Mouse (Mus musculus) hindbrain, embryonic 10.5 days (tissue): Measurements from ENCODE around the gene Plcxd2. TPM values are rescaled to one million over a fixed set of nuclear protein-coding genes. Genes with fewer than 3 reads are reported as not detected.
A peak's percentile ranks its signal among the peaks of the same experiment; 100 is the strongest.

Experiments
- DNase-seq: peaks from one replicate; pipeline ENCODE4 v3.0.0-alpha.2; 2017; ENCODE audit warnings: low spot score
- H3K27ac ChIP-seq: fragments of 300-500 bp; sonication (generic); 2 replicates; pipeline ENCODE4 v1.5.1; 2016; ENCODE audit warnings: mild to moderate bottlenecking, moderate library complexity
- H3K27me3 ChIP-seq: fragments of 300-500 bp; sonication (generic); 2 replicates; pipeline ENCODE4 v1.6.1; 2016; ENCODE audit warnings: mild to moderate bottlenecking; ENCODE audit not compliant: poor library complexity, insufficient read depth, severe bottlenecking
- H3K36me3 ChIP-seq: fragments of 300-500 bp; sonication (generic); 2 replicates; pipeline ENCODE4 v1.6.1; 2016; ENCODE audit warnings: mild to moderate bottlenecking, moderate library complexity
- H3K4me1 ChIP-seq: fragments of 300-500 bp; sonication (generic); replicated peaks from 2 replicates; pipeline ENCODE4 v1.6.1; 2016; ENCODE audit warnings: mild to moderate bottlenecking
- H3K4me3 ChIP-seq: fragments of 300-500 bp; sonication (generic); 2 replicates; pipeline ENCODE4 v1.5.1; 2016; ENCODE audit warnings: mild to moderate bottlenecking, moderate library complexity
- H3K9me3 ChIP-seq: fragments of 300-500 bp; sonication (generic); 2 replicates; pipeline ENCODE4 v1.6.1; 2016; ENCODE audit warnings: mild to moderate bottlenecking, moderate library complexity
- WGBS: fragments of 180-500 bp; shearing (Covaris S2); methylation state at CpG from one replicate; pipeline ENCODE4 v1.1.7; 2016; 5-methylcytosine and 5-hydroxymethylcytosine counted together
- polyA plus RNA-seq: library from polyadenylated mRNA; unstranded; fragments of >200 nt; fragmentation: Nextera tagmentation; extraction: Ambion mirVana; gene quantifications from 2 replicates; pipeline ENCODE4 v1.2.1, GENCODE M21; 2016

Plcxd2 gene
- polyA plus RNA-seq, 1 experiment from 2014 or later, result 3.3 TPM

DNA sequence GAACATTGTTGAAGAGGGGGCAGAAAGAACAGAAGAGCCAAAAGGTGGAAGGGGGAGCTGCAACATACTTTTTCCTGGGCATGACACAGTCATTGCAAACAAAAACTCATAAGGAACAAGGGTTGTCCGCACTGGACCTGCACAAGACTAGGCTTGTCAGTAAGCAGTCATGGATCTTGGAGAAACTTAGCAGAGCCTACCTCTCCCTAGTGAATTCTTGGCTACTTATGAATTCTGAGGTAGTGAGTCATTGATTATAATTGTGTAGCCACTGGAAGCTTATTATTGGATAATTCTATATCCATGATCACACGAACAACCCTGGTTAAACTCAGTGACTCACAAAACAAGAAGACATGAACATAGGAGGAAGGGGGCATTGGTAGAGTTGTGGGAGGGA lies 63.7 kb downstream of the Plcxd2 start:
- no peaks in the 10 kb centered on the region for H3K36me3 ChIP-seq
- no peak for DNase-seq
- H3K4me3 ChIP-seq, result no peak overlapping the region
- H3K4me1 ChIP-seq, result 0 out of 2 replicates have a peak, but pooled peaks cover 3% of the 10 kb centered on the region
- WGBS, result 93% methylated on average over 2 of the region's 2 CpGs
- H3K27ac ChIP-seq, result no peak overlapping the region
- no peaks in the 10 kb centered on the region for H3K9me3 ChIP-seq
- no peaks in the 10 kb centered on the region for H3K27me3 ChIP-seq

DNA sequence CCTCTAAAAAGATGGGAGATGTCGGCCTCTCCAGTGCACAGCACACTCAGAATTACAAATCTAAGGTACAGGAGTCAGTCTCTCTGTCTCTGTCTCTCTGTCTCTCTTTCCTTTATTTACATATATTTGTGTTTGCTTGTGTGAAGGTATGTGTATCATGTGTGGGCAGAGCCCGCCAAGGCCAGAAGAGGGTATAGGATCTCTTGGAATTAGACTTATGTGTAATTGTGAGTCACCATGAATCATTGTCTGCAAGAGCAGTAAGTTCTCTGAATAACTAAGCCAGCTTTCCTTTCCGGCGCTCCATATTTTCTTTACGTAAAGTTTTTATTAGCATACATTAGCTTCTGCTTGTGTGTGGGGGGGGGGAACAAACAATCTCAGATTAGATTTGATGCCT lies 64.4 kb downstream of the Plcxd2 start:
- Histone ChIP-seq H3K9me3 (no peaks in the 10 kb centered on the region), H3K4me3 (no peak overlapping the region), H3K36me3 (no peaks in the 10 kb centered on the region), H3K4me1 (0 out of 2 replicates have a peak, but pooled peaks cover 3% of the 10 kb centered on the region), H3K27ac (no peak overlapping the region), H3K27me3 (no peaks in the 10 kb centered on the region)
- 91% methylated on average over 5 of the region's 5 CpGs for WGBS
- DNase-seq, result no peak

DNA sequence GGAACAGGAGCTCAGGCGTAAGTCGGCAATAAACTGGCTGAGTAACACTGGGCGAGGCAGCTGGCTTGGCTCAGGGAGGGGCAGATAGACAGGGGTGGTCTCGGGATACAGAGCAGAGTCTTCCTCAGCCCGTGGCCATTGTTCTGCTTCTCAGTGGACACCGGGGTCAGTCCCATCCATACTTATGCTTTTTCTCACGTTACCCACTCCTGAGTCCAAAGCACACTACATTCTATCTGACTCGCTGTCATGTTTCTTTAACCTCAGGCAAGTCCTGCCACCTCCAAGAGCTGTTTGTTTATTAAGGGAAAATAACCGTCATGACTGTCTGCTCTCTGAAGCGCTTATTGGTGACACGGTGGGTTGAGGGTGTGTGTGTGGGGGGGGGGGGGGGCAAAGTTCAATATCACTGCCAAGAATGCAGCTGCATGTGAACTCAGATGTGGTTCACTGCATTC lies 64.8 kb downstream of the Plcxd2 start:
- no peaks in the 10 kb centered on the region for H3K27me3 ChIP-seq
- 67% methylated on average over 11 of the region's 11 CpGs for WGBS
- no peak overlapping the region for H3K4me3 ChIP-seq
- no peaks in the 10 kb centered on the region for H3K36me3 ChIP-seq
- 0 out of 2 replicates have a peak, but pooled peaks cover 3% of the 10 kb centered on the region for H3K4me1 ChIP-seq
- DNase-seq, result no peak
- no peak overlapping the region for H3K27ac ChIP-seq
- no peaks in the 10 kb centered on the region for H3K9me3 ChIP-seq

DNA sequence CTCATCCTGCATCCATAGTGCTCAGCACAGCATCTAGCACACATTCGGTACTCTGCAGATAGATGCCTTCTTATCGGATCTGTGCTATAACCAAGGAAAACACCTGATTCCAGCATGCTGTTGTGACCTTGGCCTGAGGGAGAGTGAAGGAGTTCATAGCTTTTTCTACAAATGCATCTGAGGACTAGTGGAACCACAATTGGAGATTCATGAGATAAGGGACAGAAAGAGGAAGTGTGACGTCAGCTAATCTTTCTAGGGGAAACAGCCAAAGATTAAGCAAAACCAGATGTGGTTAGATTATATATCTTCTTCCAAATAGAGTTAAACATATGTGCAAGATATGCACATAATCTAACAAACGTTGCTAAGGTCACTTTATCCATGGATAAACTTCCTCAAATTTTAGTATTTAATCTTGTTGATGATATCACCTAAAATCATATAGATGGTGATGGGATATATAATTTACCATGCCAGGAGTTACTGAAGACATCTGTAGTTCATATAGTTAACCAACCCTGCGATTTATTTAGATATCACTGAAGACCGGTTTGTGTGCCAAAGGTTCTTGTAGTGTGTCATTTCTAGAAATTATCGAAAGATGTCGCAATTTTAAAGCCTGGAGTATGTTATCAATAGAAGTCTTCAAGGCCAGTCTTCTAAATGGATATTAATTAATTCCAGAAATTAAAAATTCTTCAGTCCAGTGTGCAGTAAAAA lies 67.7 kb downstream of the Plcxd2 start:
- H3K4me1 ChIP-seq, result 0 out of 2 replicates have a peak, but pooled peaks cover 3% of the 10 kb centered on the region
- no peak overlapping the region for H3K27ac ChIP-seq
- H3K4me3 ChIP-seq, result no peak overlapping the region
- H3K9me3 ChIP-seq, result no peaks in the 10 kb centered on the region
- no peaks in the 10 kb centered on the region for H3K27me3 ChIP-seq
- H3K36me3 ChIP-seq, result no peaks in the 10 kb centered on the region
- no peak for DNase-seq
- 84% methylated on average over 8 of the region's 8 CpGs for WGBS

DNA sequence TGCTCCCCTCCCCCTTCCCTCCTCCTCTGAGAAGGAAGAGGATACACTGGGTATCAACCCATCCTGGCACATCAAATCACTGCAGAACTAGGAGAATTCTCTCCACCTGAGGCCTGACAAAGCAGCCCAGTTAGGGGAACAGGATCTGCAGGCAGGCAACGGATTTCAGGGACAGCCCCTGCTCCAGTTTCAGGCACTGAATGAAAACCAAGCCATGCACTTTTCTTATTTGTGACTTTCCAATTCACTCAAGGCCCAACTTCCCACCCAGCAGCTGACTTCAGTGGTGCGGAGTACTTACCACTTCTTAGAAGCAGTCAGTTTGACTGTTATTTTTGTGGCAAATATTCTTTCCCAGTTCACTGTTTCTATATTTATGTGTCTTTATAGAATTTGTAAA lies 69.3 kb downstream of the Plcxd2 start:
- no peak overlapping the region for H3K27ac ChIP-seq
- 81% methylated on average over 2 of the region's 2 CpGs for WGBS
- DNase-seq, result no peak

DNA sequence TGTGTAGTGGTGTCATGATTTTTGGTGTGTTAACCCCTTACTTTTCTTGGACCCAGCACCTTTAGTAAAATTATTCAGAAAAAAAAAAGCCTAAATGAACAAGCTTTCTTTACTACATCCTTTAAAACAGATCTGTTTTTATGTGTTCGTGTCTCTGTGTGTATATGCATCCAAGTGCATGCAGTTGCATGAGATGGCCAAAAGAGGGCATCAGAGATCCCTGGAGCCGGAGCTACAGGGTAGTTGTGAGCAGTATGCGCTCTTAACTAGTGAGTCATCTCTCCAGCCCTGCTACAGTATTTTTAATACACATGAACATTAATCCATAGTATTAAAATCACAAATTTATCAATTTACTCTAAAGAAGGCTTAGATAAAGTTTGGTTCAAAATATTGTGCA lies 70.6 kb downstream of the Plcxd2 start:
- no peak overlapping the region for H3K27ac ChIP-seq
- H3K36me3 ChIP-seq, result no peaks in the 10 kb centered on the region
- DNase-seq, result no peak
- H3K4me1 ChIP-seq, result peaks cover 6% of the 10 kb centered on the region; the same call in 1 of the 2 replicates
- H3K27me3 ChIP-seq, result no peaks in the 10 kb centered on the region
- no peak overlapping the region for H3K4me3 ChIP-seq
- no peaks in the 10 kb centered on the region for H3K9me3 ChIP-seq
- 91% methylated on average over 3 of the region's 3 CpGs for WGBS

More for the DNA sequence above, 69.3 kb downstream of the Plcxd2 start:
- H3K4me1 ChIP-seq, result peaks cover 9% of the 10 kb centered on the region; the same call in 1 of the 2 replicates
- no peaks in the 10 kb centered on the region for H3K36me3 ChIP-seq
- H3K27me3 ChIP-seq, result no peaks in the 10 kb centered on the region
- no peaks in the 10 kb centered on the region for H3K9me3 ChIP-seq
- no peak overlapping the region for H3K4me3 ChIP-seq

DNA sequence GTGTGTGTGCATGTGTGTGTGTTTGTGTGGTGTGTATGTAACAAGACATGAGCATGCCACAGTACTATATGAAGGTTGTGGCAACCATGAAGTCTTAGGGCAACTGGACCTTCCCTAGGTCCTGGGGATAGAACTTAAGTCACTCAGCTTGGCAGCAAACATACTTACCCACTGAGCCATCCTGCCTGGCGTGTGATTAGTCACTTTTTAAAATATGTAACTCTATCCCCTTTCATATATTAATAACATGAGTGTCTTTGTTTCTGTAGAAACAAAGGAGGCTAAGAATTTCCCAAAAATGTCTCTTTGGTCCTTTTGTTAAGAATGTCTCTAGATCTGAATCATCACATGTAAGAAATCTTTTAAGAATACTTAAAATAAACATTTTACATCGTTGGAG lies 72.6 kb downstream of the Plcxd2 start:
- Histone ChIP-seq H3K9me3 (no peaks in the 10 kb centered on the region), H3K4me3 (no peak overlapping the region), H3K36me3 (no peaks in the 10 kb centered on the region), H3K27ac (no peak overlapping the region), H3K27me3 (no peaks in the 10 kb centered on the region), H3K4me1 (peaks cover 6% of the 10 kb centered on the region; the same call in 1 of the 2 replicates)
- 71% methylated on average over 2 of the region's 2 CpGs for WGBS
- no peak for DNase-seq

DNA sequence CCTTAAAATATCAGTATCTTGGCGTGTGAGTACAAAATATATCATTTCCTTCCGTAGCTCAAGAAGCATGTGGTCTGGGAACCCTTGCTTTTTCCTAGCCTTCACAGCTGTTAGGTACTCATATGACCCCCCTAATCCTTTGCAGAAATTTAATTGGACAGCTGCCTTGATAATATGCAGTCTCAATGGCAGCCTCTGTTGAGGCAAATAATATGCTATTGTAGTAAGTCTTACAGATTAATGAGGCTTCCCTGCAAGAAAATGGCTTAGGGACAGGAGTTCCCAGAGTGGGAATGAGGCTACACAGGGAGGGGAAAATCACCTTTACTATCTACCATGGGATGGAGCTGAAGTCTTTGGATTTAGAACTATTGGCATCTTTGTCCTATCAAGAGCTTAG lies 73.5 kb downstream of the Plcxd2 start:
- no peak overlapping the region for H3K27ac ChIP-seq
- DNase-seq, result no peak
- WGBS, result 76% methylated on average over 2 of the region's 2 CpGs

DNA sequence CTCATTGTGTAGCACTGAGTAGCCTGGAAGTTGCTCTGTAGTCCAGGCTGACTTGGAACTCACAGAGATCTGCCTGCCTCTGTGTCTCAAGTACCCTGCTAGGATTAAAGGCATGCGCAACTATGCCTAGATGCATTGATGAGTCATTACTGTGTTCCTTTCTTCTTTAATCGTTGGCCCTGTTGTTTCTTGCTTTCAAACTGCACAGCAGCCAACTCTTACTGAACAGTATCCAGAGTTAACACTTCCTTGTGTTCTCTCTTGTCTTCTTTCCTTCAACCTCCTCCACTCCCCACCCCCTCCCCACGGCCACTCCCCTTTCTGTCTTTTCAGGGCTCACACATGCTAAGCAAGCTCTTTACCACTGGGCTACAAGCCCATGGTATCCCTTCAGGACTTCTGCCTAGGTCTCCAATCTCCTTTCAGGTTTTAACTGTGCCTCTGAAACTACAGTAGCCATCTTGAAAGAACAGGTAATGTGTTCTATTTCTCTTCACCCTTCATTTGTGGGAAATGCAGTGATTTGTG lies 74.0 kb downstream of the Plcxd2 start:
- no peak for DNase-seq
- H3K27ac ChIP-seq, result peak overlapping the region; percentile 35; the same call in 1 of the 2 replicates
- H3K36me3 ChIP-seq, result no peaks in the 10 kb centered on the region
- H3K9me3 ChIP-seq, result no peaks in the 10 kb centered on the region
- no peaks in the 10 kb centered on the region for H3K27me3 ChIP-seq
- peaks cover 6% of the 10 kb centered on the region; the same call in 1 of the 2 replicates for H3K4me1 ChIP-seq
- 85% methylated on average over 3 of the region's 3 CpGs for WGBS
- no peak overlapping the region for H3K4me3 ChIP-seq

More for the DNA sequence above, 73.5 kb downstream of the Plcxd2 start:
- Histone ChIP-seq H3K36me3 (no peaks in the 10 kb centered on the region), H3K27me3 (no peaks in the 10 kb centered on the region), H3K9me3 (no peaks in the 10 kb centered on the region), H3K4me3 (no peak overlapping the region), H3K4me1 (peaks cover 6% of the 10 kb centered on the region; the same call in 1 of the 2 replicates)

DNA sequence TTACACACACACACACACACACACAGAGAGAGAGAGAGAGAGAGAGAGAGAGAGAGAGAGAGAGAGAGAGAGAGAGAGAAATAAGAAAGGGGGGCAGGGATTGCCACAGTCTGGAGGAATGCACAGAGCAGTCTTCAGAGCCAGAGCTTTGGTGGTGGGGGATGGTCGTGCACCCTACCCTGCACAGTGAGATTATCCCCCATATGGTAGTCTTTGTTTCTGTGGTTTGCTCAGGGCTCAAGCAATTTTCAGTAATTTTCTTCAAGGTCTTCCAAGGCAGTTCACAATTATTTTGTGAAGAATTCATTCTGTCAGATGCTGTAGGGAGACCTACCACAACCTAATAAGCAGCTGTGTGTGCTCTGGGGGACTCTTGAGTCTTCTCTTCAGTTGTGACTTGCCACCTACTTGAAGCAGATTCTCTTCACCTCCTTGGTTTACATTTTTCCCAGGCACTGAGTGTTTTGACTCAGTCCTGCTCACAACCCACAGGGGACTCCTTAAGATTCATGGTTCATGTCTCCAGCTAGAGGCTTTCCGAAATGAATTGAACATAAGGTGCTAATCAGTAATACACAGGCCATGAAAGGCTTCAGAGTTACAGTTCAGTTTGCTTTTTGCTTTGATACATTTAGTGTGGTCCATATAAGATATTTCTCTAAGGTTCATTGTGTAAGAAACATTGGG lies 75.2 kb downstream of the Plcxd2 start:
- Histone ChIP-seq H3K4me1 (peaks cover 6% of the 10 kb centered on the region; the same call in 1 of the 2 replicates), H3K36me3 (no peaks in the 10 kb centered on the region), H3K4me3 (no peak overlapping the region), H3K9me3 (no peaks in the 10 kb centered on the region), H3K27ac (no peak overlapping the region; the same call in 1 of the 2 replicates), H3K27me3 (no peaks in the 10 kb centered on the region)
- DNase-seq, result no peak
- 62% methylated on average over 2 of the region's 2 CpGs for WGBS

DNA sequence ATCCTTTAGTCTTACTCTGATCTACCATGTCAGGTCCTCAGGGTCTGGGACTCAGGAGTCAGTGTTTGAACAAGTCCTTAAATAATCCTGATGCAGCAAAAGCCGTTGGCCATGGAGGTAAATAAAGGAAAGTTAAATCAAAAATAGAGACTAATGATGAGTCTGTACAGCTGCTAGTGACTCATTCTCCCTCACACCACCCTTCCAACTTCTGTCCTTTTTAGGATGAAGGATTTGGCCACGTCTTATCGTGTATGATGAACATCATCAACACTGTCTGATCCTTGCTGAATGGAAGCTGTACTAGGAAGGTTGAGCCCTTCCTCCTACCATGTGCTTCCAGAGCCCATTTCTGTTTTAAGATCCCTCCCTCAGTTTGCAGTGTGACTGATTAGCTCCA lies 79.7 kb downstream of the Plcxd2 start:
- 91% methylated on average over 3 of the region's 3 CpGs for WGBS
- Histone ChIP-seq H3K27ac (no peak overlapping the region), H3K36me3 (no peaks in the 10 kb centered on the region), H3K4me1 (no peaks in the 10 kb centered on the region), H3K4me3 (no peak overlapping the region), H3K27me3 (no peaks in the 10 kb centered on the region), H3K9me3 (no peaks in the 10 kb centered on the region)
- DNase-seq, result no peak

DNA sequence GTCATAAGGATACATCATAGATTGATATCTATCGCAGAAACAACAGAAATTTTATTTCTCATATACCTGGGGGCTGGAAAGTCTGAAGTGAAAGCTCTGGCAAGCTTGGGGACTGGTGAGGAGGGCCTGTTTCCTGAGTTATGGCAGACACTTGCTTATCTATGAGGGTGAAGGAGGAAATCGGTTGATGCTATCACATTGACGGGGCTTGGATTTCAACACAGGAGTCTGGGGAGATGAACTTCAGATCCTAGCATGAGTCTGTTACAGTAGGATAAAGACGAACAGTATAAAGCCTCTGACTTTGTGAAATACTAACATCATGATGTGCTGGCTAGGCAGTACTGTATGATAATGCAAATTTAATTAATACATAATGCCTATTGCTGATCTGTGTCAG lies 81.9 kb downstream of the Plcxd2 start:
- H3K36me3 ChIP-seq, result no peaks in the 10 kb centered on the region
- DNase-seq, result no peak
- H3K4me3 ChIP-seq, result no peak overlapping the region
- no peaks in the 10 kb centered on the region for H3K27me3 ChIP-seq
- H3K9me3 ChIP-seq, result no peaks in the 10 kb centered on the region
- WGBS, result 87% methylated on average over 4 of the region's 4 CpGs
- H3K27ac ChIP-seq, result no peak overlapping the region
- peaks cover 6% of the 10 kb centered on the region; the same call in 1 of the 2 replicates for H3K4me1 ChIP-seq

DNA sequence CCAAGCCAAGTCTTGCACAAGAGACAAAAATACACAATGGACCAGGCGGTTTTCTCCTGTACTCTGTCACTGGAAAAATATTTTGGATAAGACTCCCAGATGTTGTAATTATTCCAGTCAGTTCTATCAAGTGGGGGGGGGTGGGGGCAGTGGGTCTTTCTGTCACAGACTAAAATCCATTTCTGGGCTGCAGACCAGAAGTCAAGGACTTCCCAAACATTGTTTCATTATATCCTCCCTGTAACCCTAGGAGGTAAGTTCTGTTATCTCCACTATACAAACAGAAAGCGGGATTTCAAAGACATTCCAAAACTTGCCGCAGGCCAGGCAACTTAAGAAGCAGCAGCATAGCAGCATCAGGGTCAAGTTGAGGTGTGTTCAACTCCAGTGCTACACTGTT lies 82.4 kb downstream of the Plcxd2 start:
- 61% methylated on average over 3 of the region's 3 CpGs for WGBS
- H3K27ac ChIP-seq, result no peak overlapping the region
- DNase-seq, result no peak

More for the DNA sequence above, 82.4 kb downstream of the Plcxd2 start:
- peaks cover 6% of the 10 kb centered on the region; the same call in 1 of the 2 replicates for H3K4me1 ChIP-seq
- H3K4me3 ChIP-seq, result no peak overlapping the region
- no peaks in the 10 kb centered on the region for H3K27me3 ChIP-seq
- H3K36me3 ChIP-seq, result no peaks in the 10 kb centered on the region
- H3K9me3 ChIP-seq, result no peaks in the 10 kb centered on the region
